Comparison of ENCODE assay signal across 9 mouse cellular contexts in the genomic region with DNA sequence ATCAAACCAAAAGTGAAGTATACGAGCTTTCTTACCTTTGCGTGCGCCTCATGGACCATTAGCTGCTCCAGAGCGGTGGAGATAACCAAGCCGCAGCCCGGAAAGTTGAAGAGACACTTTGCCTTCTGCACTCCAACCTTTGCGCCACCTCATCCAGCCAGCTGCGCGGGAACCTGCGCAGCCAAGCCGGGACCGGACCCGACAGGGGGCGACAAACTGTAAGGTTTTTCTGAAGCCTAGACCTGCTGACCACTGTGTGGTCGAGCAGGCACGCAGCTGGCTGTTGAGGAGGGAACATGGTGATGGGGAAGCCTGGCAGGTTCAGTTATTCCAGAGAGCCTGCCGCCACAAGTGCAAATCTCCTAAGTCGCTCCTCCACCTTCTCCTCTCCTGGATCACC. TPM values are rescaled to one million over a fixed set of nuclear protein-coding genes. Genes with fewer than 3 reads are reported as not detected.
A peak's percentile ranks its signal among the peaks of the same experiment; 100 is the strongest.
DNase-seq lines count a peak whose midpoint lies in the region; ATAC-seq lines count a peak whose summit lies in the region.
"Had no signal": no experiment of that assay in that cellular context is flagged by ENCODE, and none has a peak within 500 bp of the region (broad histone marks: within the 10 kb centered on the region; RNA-seq: fewer than 3 reads in every experiment).

No protein-coding gene starts in this region.

- peaks cover 100% of the 10 kb centered on the region for H3K27me3 ChIP-seq in midbrain, embryonic 10.5 days (ENCODE audit: low read depth, poor library complexity, severe bottlenecking)
- H3K27me3 ChIP-seq in midbrain, embryonic 16.5 days (ENCODE audit: control insufficient read depth, insufficient read depth, low read depth, low read length): peaks cover 81% of the 10 kb centered on the region
- peaks cover 97% of the 10 kb centered on the region for H3K27me3 ChIP-seq in embryonic facial prominence, embryonic 13.5 days
- H3K27me3 ChIP-seq in intestine, embryonic 16.5 days (replicated peaks; ENCODE audit: control insufficient read depth, insufficient read depth, low read length): peaks cover 86% of the 10 kb centered on the region

- no peak for ATAC-seq in midbrain, embryonic 16.5 days
- ATAC-seq in embryonic facial prominence, embryonic 13.5 days (ENCODE audit: insufficient number of reproducible peaks, insufficient read depth, low FRiP score, low TSS enrichment, low read depth): no peak
- peak; percentile 56; the same call in 1 of the 2 replicates for ATAC-seq in intestine, embryonic 16.5 days

- no peak overlapping the region for H3K4me3 ChIP-seq in midbrain, embryonic 10.5 days
- no peak overlapping the region for H3K4me3 ChIP-seq in midbrain, embryonic 16.5 days (ENCODE audit: low read depth, low read length)
- peak overlapping the region; percentile 37 for H3K4me3 ChIP-seq in embryonic facial prominence, embryonic 13.5 days
- no peak overlapping the region for H3K4me3 ChIP-seq in intestine, embryonic 16.5 days (ENCODE audit: low read length)
- H3K4me3 ChIP-seq: megakaryocyte, embryonic 14.5 days had no signal

- WGBS in midbrain, embryonic 10.5 days: under 1% methylated on average over 18 of the region's 18 CpGs
- under 1% methylated on average over 18 of the region's 18 CpGs for WGBS in midbrain, embryonic 16.5 days
- under 1% methylated on average over 18 of the region's 18 CpGs for WGBS in embryonic facial prominence, embryonic 13.5 days
- under 1% methylated on average over 18 of the region's 18 CpGs for WGBS in intestine, embryonic 16.5 days

- H3K9ac ChIP-seq in midbrain, embryonic 16.5 days (ENCODE audit: low read depth, low read length): no peak overlapping the region
- peak overlapping the region; percentile 41 for H3K9ac ChIP-seq in embryonic facial prominence, embryonic 13.5 days
- no peak overlapping the region for H3K9ac ChIP-seq in intestine, embryonic 16.5 days (ENCODE audit: low read depth, low read length)

- H3K36me3 ChIP-seq in midbrain, embryonic 10.5 days: no peaks in the 10 kb centered on the region
- no peaks in the 10 kb centered on the region for H3K36me3 ChIP-seq in midbrain, embryonic 16.5 days (ENCODE audit: control insufficient read depth, insufficient read depth, low read length)
- H3K36me3 ChIP-seq in embryonic facial prominence, embryonic 13.5 days: no peaks in the 10 kb centered on the region
- H3K36me3 ChIP-seq in intestine, embryonic 16.5 days (ENCODE audit: control insufficient read depth, insufficient read depth, low read length): no peaks in the 10 kb centered on the region

- peak; percentile 85 for DNase-seq in midbrain, embryonic 10.5 days (ENCODE audit: low spot score)
- peak; percentile 27 for DNase-seq in lung, postnatal 14 days
- no peak for DNase-seq in frontal cortex, adult 2 months (ENCODE audit: extremely low spot score in 1 of 2, low spot score in 1 of 2)
- DNase-seq in cerebellum, adult 8-10 months: no peak
- no peak for DNase-seq in urinary bladder, postnatal 36 days (ENCODE audit: low spot score in 2 of 2)

- H3K27ac ChIP-seq in midbrain, embryonic 10.5 days (replicated peaks): no peak overlapping the region
- H3K27ac ChIP-seq in midbrain, embryonic 16.5 days (ENCODE audit: low read length): no peak overlapping the region
- no peak overlapping the region for H3K27ac ChIP-seq in embryonic facial prominence, embryonic 13.5 days
- no peak overlapping the region for H3K27ac ChIP-seq in intestine, embryonic 16.5 days (ENCODE audit: low read length)

- H3K9me3 ChIP-seq in midbrain, embryonic 10.5 days (replicated peaks): no peaks in the 10 kb centered on the region
- no peaks in the 10 kb centered on the region for H3K9me3 ChIP-seq in midbrain, embryonic 16.5 days (replicated peaks; ENCODE audit: control insufficient read depth, low read length, poor library complexity, severe bottlenecking)
- no peaks in the 10 kb centered on the region for H3K9me3 ChIP-seq in embryonic facial prominence, embryonic 13.5 days
- no peaks in the 10 kb centered on the region; the same call in 1 of the 2 replicates for H3K9me3 ChIP-seq in intestine, embryonic 16.5 days (ENCODE audit: control insufficient read depth, low read length)

- peaks cover 20% of the 10 kb centered on the region for H3K4me1 ChIP-seq in midbrain, embryonic 10.5 days
- H3K4me1 ChIP-seq in midbrain, embryonic 16.5 days (ENCODE audit: control insufficient read depth, insufficient read depth, low read length): peaks cover 6% of the 10 kb centered on the region; the same call in 1 of the 2 replicates
- H3K4me1 ChIP-seq in embryonic facial prominence, embryonic 13.5 days: peaks cover 27% of the 10 kb centered on the region
- no peaks in the 10 kb centered on the region for H3K4me1 ChIP-seq in intestine, embryonic 16.5 days (ENCODE audit: control insufficient read depth, insufficient read depth, low read length)

- no peak overlapping the region for H3K4me2 ChIP-seq in midbrain, embryonic 16.5 days (ENCODE audit: low read length)
- H3K4me2 ChIP-seq in embryonic facial prominence, embryonic 13.5 days: peak overlapping the region; percentile 53
- H3K4me2 ChIP-seq in intestine, embryonic 16.5 days (ENCODE audit: low read depth, low read length): no peak overlapping the region

RNA-seq across cellular contexts. Expression of gene Pax1, which starts 0.6 kb away (rescaled TPM):
- 0.05 and 0.15 TPM in 2 replicates for polyA plus RNA-seq in midbrain, embryonic 10.5 days (2016; fragmentation: Nextera tagmentation; extraction: Ambion mirVana)
- not detected in 2 replicates for polyA plus RNA-seq in midbrain, embryonic 16.5 days (2015; fragmentation: Nextera tagmentation; extraction: Ambion mirVana)
- 13.5 and 17.8 TPM in 2 replicates for polyA plus RNA-seq in embryonic facial prominence, embryonic 13.5 days (2015; fragmentation: Nextera tagmentation; extraction: Ambion mirVana)
- 0.09 TPM in 1 of 2 replicates, not detected in the other for polyA plus RNA-seq in intestine, embryonic 16.5 days (2015; fragmentation: Nextera tagmentation; extraction: Ambion mirVana)
- polyA plus RNA-seq in frontal cortex, adult 2 months (2012; rRNA removed): 0.08 and 0.14 TPM in 2 replicates

Comparison
In these comparisons a context has a peak if more than half of its experiments do, and no peak if none do; other contexts are left out.
1. DNase-seq: peak in midbrain, embryonic 10.5 days (single experiment) and lung, postnatal 14 days (single experiment); none in frontal cortex, adult 2 months (0 of 2), cerebellum, adult 8-10 months (single experiment) and urinary bladder, postnatal 36 days (0 of 2).
2. RNA of gene Pax1, which starts 0.6 kb away (polyA plus RNA-seq): 13.5 to 17.8 TPM in embryonic facial prominence, embryonic 13.5 days; 0.05 to 0.15 TPM in midbrain, embryonic 10.5 days, 0.08 to 0.14 TPM in frontal cortex, adult 2 months, not detected in midbrain, embryonic 16.5 days and 0.09 TPM in intestine, embryonic 16.5 days; every median in the first group is over 10 times any median in the second.